Mouse (Mus musculus): ENCODE data around the gene Zfp668. TPM values are rescaled to one million over a fixed set of nuclear protein-coding genes. Genes with fewer than 3 reads are reported as not detected.

Zfp668 gene
- total RNA-seq, 2 experiments from 2014 or later, result 8.8 to 10.1 TPM

Other genes starting within 250 kb of the Zfp668 start
- 100 to 1,000 TPM; 112 to 132 TPM for gene Bcl7c, start 167.9 kb downstream of the Zfp668 start, total RNA-seq (2021)
- gene Ctf1, start 164.1 kb downstream of the Zfp668 start, total RNA-seq (2021), result 10 to 100 TPM in 1 of 2 experiments, 1 to 10 TPM in 1; 7.0 to 10.0 TPM
- gene Ctf2, start 144.7 kb downstream of the Zfp668 start, total RNA-seq (2021), result not detected
- 1 to 10 TPM; 8.6 to 8.8 TPM for gene Fbxl19, start 132.3 kb downstream of the Zfp668 start, total RNA-seq (2021)
- gene Orai3, start 107.0 kb downstream of the Zfp668 start, total RNA-seq (2021), result 10 to 100 TPM; 12.3 to 13.9 TPM
- 10 to 100 TPM; 30.3 to 32.4 TPM for gene Setd1a, start 100.2 kb downstream of the Zfp668 start, total RNA-seq (2021)
- gene Gm49388, start 91.2 kb downstream of the Zfp668 start, total RNA-seq (2021), result 1 to 10 TPM; 2.8 to 4.0 TPM
- 10 to 100 TPM; 13.0 to 13.3 TPM for gene Hsd3b7, start 76.2 kb downstream of the Zfp668 start, total RNA-seq (2021)
- 10 to 100 TPM; 82.8 to 84.9 TPM for gene Stx4a, start 52.5 kb downstream of the Zfp668 start, total RNA-seq (2021)
- gene Stx1b, start 52.3 kb downstream of the Zfp668 start, total RNA-seq (2021), result 1 to 10 TPM; 4.7 to 6.3 TPM
- 10 to 100 TPM; 24.0 to 27.1 TPM for gene Zfp646, start 607 bp downstream of the Zfp668 start, total RNA-seq (2021)
- gene Prss53, start 14.1 kb upstream of the Zfp668 start, total RNA-seq (2021), result 1 to 10 TPM; 1.6 to 1.8 TPM
- not detected for gene Gm21974, start 18.6 kb upstream of the Zfp668 start, total RNA-seq (2021)
- 10 to 100 TPM; 62.4 to 71.8 TPM for gene Vkorc1, start 18.8 kb upstream of the Zfp668 start, total RNA-seq (2021)
- 10 to 100 TPM; 84.7 to 92.3 TPM for gene Bckdk, start 27.3 kb upstream of the Zfp668 start, total RNA-seq (2021)
- 10 to 100 TPM; 18.5 to 23.2 TPM for gene Kat8, start 35.7 kb upstream of the Zfp668 start, total RNA-seq (2021)
- gene Prss8, start 53.3 kb upstream of the Zfp668 start, total RNA-seq (2021), result not detected
- gene Prss36, start 69.9 kb upstream of the Zfp668 start, total RNA-seq (2021), result 1 to 10 TPM; 7.6 to 8.9 TPM
- 100 to 1,000 TPM; 287 to 354 TPM for gene Fus, start 90.6 kb upstream of the Zfp668 start, total RNA-seq (2021)
- gene Pycard, start 117.0 kb upstream of the Zfp668 start, total RNA-seq (2021), result 10 to 100 TPM; 16.0 to 21.7 TPM
- 100 to 1,000 TPM; 254 to 296 TPM for gene Trim72, start 127.1 kb upstream of the Zfp668 start, total RNA-seq (2021)
- 1 to 10 TPM; 3.9 to 4.6 TPM for gene Itgam, start 185.8 kb upstream of the Zfp668 start, total RNA-seq (2021)
- gene Gm49368, start 185.9 kb upstream of the Zfp668 start, total RNA-seq (2021), result not detected

Data from gastrocnemius, postnatal 4 days (tissue).